Mouse (Mus musculus) stomach, embryonic 14.5 days (tissue): ENCODE measurements around the gene Mrps18c. TPM values are rescaled to one million over a fixed set of nuclear protein-coding genes. Genes with fewer than 3 reads are reported as not detected.
A peak's percentile ranks its signal among the peaks of the same experiment; 100 is the strongest.

Source experiments
- ATAC-seq: fragments of 200-750 bp; cut with Nextera tagmentation; 2 replicates; pipeline ENCODE4 v1.8.0; 2017; ENCODE audit warnings: low read depth, moderate TSS enrichment; ENCODE audit not compliant: insufficient number of reproducible peaks, insufficient read depth, low FRiP score
- H3K27ac ChIP-seq: fragments of 300-500 bp; sonication (generic); 2 replicates; pipeline ENCODE4 v1.5.1; 2014; ENCODE audit warnings: mild to moderate bottlenecking, low read length, moderate library complexity, mixed read lengths
- H3K27me3 ChIP-seq: fragments of 300-500 bp; sonication (generic); 2 replicates; pipeline ENCODE4 v1.6.1; 2014; ENCODE audit warnings: low read length, control low read depth, mixed read lengths; ENCODE audit not compliant: control insufficient read depth, insufficient read depth
- H3K36me3 ChIP-seq: fragments of 300-500 bp; sonication (generic); 2 replicates; pipeline ENCODE4 v1.6.1; 2014; ENCODE audit warnings: mild to moderate bottlenecking, control low read depth, low read length, moderate library complexity, mixed read lengths; ENCODE audit not compliant: control insufficient read depth, insufficient read depth
- H3K4me1 ChIP-seq: fragments of 300-500 bp; sonication (generic); 2 replicates; pipeline ENCODE4 v1.6.1; 2014; ENCODE audit warnings: low read length, control low read depth, mixed read lengths; ENCODE audit not compliant: control insufficient read depth, insufficient read depth
- H3K4me2 ChIP-seq: fragments of 300-500 bp; sonication (generic); replicated peaks from 2 replicates; pipeline ENCODE4 v1.6.1; 2014; ENCODE audit warnings: low read depth, low read length, control low read depth
- H3K4me3 ChIP-seq: fragments of 300-500 bp; sonication (generic); 2 replicates; pipeline ENCODE4 v1.5.1; 2014; ENCODE audit warnings: low read depth, low read length, control low read depth
- H3K9ac ChIP-seq: fragments of 300-500 bp; sonication (generic); replicated peaks from 2 replicates; pipeline ENCODE4 v1.6.1; 2014; ENCODE audit warnings: low read depth, mild to moderate bottlenecking, control low read depth, low read length, moderate library complexity, mixed read lengths
- H3K9me3 ChIP-seq: fragments of 300-500 bp; sonication (generic); 2 replicates; pipeline ENCODE4 v1.6.1; 2016; ENCODE audit warnings: low read depth, low read length, control low read depth; ENCODE audit not compliant: control insufficient read depth
- WGBS: fragments of 180-500 bp; shearing (Covaris S2); extraction: QIAGEN DNeasy Blood & Tissue Kit; methylation state at CpG from one replicate; pipeline ENCODE4 v1.1.7; 2014; 5-methylcytosine and 5-hydroxymethylcytosine counted together
- polyA plus RNA-seq: library from polyadenylated mRNA; unstranded; fragments of >200 nt; fragmentation: Nextera tagmentation; extraction: Ambion mirVana; gene quantifications from 2 replicates; pipeline ENCODE4 v1.2.1, GENCODE M21; 2014

Mrps18c gene
- 173 and 176 TPM in 2 replicates for polyA plus RNA-seq

GRCm38 (mm10) chr5:100798165-100798860 lies at the start of gene Mrps18c, which contains the start of gene Helq:
TSS of gene Mrps18c (plus strand) at chr5:100798627.
TSS of gene Helq (minus strand) at chr5:100798598.
- WGBS = under 1% methylated on average over 67 of the region's 67 CpGs
- Histone ChIP-seq H3K27ac (no peak within 1 kb of the TSS), H3K4me2 (peak within 1 kb of the TSS; percentile 93), H3K27me3 (no peaks in the 10 kb centered on the region), H3K9ac (peak within 1 kb of the TSS; percentile 78), H3K36me3 (peaks cover 26% of the 10 kb centered on the region), H3K4me1 (no peaks in the 10 kb centered on the region), H3K4me3 (peak within 1 kb of the TSS; percentile 88), H3K9me3 (no peaks in the 10 kb centered on the region)
- ATAC-seq = peak; percentile 96

GRCm38 (mm10) chr5:100750617-100751255 lies 47.7 kb upstream of the Mrps18c start:
- no peaks in the 10 kb centered on the region for H3K9me3 ChIP-seq
- no peak for ATAC-seq
- no peaks in the 10 kb centered on the region for H3K27me3 ChIP-seq
- no peaks in the 10 kb centered on the region for H3K4me1 ChIP-seq
- H3K9ac ChIP-seq = no peak overlapping the region
- no peak overlapping the region for H3K4me2 ChIP-seq
- no peak overlapping the region for H3K4me3 ChIP-seq
- WGBS = 80% methylated on average over 10 of the region's 10 CpGs
- no peak overlapping the region for H3K27ac ChIP-seq
- H3K36me3 ChIP-seq = no peaks in the 10 kb centered on the region

DNA sequence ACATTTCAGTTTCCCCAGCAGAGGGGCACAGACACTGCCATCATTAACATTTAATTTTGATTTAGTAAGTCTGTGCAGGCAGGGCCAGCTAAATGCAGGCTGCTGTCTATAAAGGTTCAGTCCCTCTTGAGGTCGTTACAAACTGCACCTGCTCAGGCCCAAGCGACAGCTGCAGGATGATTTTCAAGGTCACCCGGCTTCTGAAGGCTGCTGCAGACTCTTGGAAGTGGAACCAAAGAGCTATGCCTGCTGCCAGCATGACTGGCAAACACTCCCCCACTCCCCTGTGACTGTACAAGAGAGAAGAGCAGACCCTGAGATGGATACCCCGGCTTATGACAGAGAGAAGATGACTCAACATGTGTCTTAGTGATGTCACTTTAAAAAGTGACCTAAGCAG lies 46.8 kb upstream of the Mrps18c start:
- Histone ChIP-seq H3K4me1 (no peaks in the 10 kb centered on the region), H3K4me2 (no peak overlapping the region), H3K36me3 (no peaks in the 10 kb centered on the region), H3K4me3 (no peak overlapping the region), H3K27me3 (no peaks in the 10 kb centered on the region), H3K9me3 (no peaks in the 10 kb centered on the region), H3K27ac (no peak overlapping the region), H3K9ac (no peak overlapping the region)
- 66% methylated on average over 4 of the region's 4 CpGs for WGBS
- no peak for ATAC-seq

GRCm38 (mm10) chr5:100753407-100753806 lies 45.0 kb upstream of the Mrps18c start:
- Histone ChIP-seq H3K4me2 (no peak overlapping the region), H3K36me3 (no peaks in the 10 kb centered on the region), H3K9me3 (no peaks in the 10 kb centered on the region), H3K4me1 (no peaks in the 10 kb centered on the region), H3K4me3 (no peak overlapping the region), H3K9ac (no peak overlapping the region), H3K27me3 (no peaks in the 10 kb centered on the region), H3K27ac (no peak overlapping the region)
- WGBS = 52% methylated on average over 7 of the region's 7 CpGs
- ATAC-seq = no peak

DNA sequence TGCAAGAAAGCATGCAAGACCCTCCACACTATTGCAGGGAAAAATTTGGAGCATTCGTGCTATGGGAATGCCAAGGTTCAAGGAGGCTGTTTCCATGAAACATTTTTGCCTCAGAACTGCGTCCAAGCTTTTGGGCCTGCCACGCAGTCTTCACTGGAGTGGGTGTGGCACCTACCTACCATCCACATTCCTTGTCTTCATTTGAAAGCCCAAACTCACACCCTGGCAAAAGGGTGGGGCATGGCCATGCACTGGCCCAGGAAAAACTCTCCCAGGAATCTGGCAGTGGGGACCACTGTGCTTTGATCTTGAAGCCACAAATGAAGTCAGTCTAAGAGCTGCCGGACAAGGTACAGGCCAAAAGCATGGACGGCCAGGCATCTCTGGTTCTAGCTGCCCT lies 40.3 kb upstream of the Mrps18c start:
- H3K4me2 ChIP-seq = no peak overlapping the region
- ATAC-seq = no peak
- H3K9me3 ChIP-seq = no peaks in the 10 kb centered on the region
- H3K4me3 ChIP-seq = no peak overlapping the region
- no peaks in the 10 kb centered on the region for H3K27me3 ChIP-seq
- 95% methylated on average over 5 of the region's 5 CpGs for WGBS
- no peaks in the 10 kb centered on the region for H3K4me1 ChIP-seq
- peaks cover 5% of the 10 kb centered on the region for H3K36me3 ChIP-seq
- no peak overlapping the region for H3K27ac ChIP-seq
- H3K9ac ChIP-seq = no peak overlapping the region

DNA sequence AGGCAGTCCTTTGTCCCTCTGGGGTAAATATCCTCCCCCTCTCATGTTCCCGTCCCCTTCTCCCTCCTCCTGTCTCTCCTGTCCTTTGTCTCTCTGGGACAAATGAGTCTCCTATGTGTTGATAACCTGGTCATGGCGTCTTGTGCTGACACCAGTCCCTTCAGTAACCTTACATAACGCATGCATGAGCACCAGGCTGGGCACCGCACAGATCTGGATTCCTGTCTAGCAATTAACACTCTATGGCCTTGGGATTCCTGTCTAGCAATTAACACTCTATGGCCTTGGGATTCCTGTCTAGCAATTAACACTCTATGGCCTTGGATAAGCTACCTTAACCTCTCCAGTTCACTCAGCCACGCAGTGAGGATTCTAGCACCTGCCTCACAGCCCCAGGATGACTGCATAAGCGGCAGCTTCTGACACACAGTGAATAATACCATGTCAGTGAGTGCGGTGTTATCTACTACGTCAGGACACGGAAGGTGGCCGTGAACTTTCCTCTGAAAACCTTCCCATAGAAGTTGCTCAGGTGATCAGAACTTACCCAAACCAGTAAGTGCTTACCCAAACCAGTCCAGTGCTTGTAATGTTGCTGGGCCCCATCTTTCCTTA lies 38.3 kb upstream of the Mrps18c start:
- H3K36me3 ChIP-seq = peaks cover 18% of the 10 kb centered on the region
- H3K9ac ChIP-seq = no peak overlapping the region
- H3K4me2 ChIP-seq = no peak overlapping the region
- H3K27me3 ChIP-seq = no peaks in the 10 kb centered on the region
- ATAC-seq = no peak
- no peaks in the 10 kb centered on the region for H3K9me3 ChIP-seq
- H3K4me3 ChIP-seq = no peak overlapping the region
- H3K4me1 ChIP-seq = no peaks in the 10 kb centered on the region
- no peak overlapping the region for H3K27ac ChIP-seq
- 79% methylated on average over 10 of the region's 10 CpGs for WGBS

DNA sequence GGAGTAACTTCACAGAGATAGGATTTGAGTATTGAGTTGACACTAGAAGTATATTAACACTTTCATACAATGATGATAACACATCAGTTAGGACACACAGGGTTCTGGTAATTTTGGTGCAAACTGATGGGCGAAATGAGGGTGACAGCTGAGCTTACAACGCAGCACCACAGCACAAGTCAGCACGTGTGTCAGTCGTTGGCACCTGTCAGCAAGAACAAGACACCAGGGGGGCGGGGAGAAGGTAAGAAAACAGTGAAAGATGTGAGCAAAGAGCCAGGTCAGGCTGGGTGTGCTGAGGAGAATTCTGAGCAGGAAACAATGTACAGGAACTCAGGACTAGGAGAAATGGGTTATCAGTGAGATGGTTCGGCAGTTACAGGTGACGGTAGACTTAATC lies 36.7 kb upstream of the Mrps18c start:
- Histone ChIP-seq H3K4me1 (no peaks in the 10 kb centered on the region), H3K36me3 (peaks cover 27% of the 10 kb centered on the region), H3K4me2 (no peak overlapping the region), H3K9ac (no peak overlapping the region), H3K4me3 (no peak overlapping the region), H3K9me3 (no peaks in the 10 kb centered on the region), H3K27ac (no peak overlapping the region), H3K27me3 (no peaks in the 10 kb centered on the region)
- ATAC-seq = no peak
- WGBS = 91% methylated on average over 7 of the region's 7 CpGs

DNA sequence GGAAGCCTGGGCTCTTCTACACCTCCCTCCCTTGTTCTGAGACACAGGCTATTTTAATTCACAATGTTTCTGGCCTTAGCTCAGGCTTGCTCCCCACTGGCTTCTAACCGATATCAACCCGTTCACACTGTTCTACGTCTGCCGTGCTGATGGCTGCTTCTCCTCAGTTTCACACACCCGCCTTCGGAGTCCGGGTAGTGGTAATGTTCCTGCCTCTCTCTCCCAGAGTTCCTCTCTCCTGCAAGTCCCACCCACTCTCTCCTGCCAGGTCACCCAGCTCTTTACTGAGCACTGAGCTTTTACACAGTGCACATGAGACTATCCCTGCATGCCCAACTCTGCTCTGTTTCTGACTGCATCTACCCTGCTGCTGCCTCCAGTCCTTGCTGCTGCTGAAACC lies 32.4 kb upstream of the Mrps18c start:
- Histone ChIP-seq H3K4me1 (no peaks in the 10 kb centered on the region), H3K4me3 (no peak overlapping the region), H3K9ac (no peak overlapping the region), H3K9me3 (no peaks in the 10 kb centered on the region), H3K27me3 (no peaks in the 10 kb centered on the region), H3K4me2 (no peak overlapping the region), H3K27ac (no peak overlapping the region), H3K36me3 (peaks cover 56% of the 10 kb centered on the region)
- WGBS = 91% methylated on average over 7 of the region's 7 CpGs
- ATAC-seq = no peak
